Mouse (Mus musculus): Measurements from ENCODE around the gene 1810055G02Rik.

The 1810055G02Rik gene

GRCm38 (mm10) chr19:3695471-3695870 is 12.6 kb upstream of the 1810055G02Rik start:
- no peak for DNase-seq (ENCODE audit: low spot score)

DNA sequence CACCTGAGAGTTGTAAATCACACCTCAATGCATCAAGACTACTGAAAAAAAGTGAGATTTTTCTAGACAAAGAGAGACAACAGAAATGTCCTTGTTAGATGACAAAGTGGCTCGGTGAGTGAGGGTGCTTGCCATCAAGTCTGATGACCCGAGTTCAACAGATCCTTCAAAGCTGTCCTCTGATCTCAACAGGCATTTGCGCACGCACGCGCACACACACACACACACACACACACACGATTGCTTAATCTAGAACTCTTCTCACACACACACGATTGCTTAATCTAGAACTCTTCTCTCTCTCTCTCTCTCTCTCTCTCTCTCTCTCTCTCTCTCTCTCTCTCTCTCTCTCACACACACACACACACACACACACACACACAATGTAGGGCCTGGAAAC is 12.1 kb upstream of the 1810055G02Rik start:
- no peak for DNase-seq (ENCODE audit: low spot score)

GRCm38 (mm10) chr19:3698035-3698434 is 10.1 kb upstream of the 1810055G02Rik start:
- DNase-seq (ENCODE audit: low spot score) = no peak

GRCm38 (mm10) chr19:3699508-3700438 is 8.3 kb upstream of the 1810055G02Rik start:
- peak; percentile 64 for DNase-seq (ENCODE audit: low spot score)

DNA sequence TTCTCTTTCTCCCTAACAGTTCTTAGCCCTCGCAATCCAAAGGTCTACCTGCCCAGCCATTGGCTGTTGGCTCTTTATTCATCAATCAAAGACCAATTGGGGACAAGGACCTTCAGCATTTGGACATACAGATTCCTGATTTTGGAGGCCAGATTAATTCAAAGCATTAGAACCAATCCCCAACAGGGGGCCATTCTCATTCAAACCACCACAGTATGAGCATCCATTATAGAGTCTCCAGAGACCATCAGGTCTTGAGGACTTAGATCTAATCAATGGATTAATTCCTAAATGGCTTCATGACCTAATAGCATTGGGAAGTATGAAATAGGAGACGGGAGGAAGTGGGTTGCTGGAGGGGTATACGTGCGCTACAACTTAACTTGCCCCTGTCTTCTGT is 5.6 kb upstream of the 1810055G02Rik start:
- DNase-seq (ENCODE audit: low spot score) = no peak

GRCm38 (mm10) chr19:3706258-3706657 is 1.8 kb upstream of the 1810055G02Rik start:
- DNase-seq (ENCODE audit: low spot score) = no peak

DNA sequence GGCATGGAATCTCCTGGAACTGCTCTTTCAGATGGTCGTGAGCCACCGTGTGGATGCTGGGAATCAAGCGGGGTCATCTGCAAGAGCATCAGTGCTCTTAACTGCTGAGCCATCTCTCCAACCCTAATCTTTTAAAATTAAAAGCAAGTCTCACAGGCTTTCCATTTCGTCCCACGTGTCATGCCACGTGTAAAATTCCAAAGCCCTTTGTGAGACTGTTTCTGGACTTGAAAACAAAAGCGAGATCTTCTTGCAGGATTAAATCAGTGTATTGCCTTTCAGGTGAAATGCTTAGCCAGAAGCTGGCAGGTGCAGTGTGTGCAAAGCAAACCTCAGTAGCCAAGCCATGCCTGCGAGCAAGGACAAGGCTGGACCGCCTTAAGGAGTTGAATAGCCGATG is 540 bp upstream of the 1810055G02Rik start:
- DNase-seq (ENCODE audit: low spot score) = no peak

DNA sequence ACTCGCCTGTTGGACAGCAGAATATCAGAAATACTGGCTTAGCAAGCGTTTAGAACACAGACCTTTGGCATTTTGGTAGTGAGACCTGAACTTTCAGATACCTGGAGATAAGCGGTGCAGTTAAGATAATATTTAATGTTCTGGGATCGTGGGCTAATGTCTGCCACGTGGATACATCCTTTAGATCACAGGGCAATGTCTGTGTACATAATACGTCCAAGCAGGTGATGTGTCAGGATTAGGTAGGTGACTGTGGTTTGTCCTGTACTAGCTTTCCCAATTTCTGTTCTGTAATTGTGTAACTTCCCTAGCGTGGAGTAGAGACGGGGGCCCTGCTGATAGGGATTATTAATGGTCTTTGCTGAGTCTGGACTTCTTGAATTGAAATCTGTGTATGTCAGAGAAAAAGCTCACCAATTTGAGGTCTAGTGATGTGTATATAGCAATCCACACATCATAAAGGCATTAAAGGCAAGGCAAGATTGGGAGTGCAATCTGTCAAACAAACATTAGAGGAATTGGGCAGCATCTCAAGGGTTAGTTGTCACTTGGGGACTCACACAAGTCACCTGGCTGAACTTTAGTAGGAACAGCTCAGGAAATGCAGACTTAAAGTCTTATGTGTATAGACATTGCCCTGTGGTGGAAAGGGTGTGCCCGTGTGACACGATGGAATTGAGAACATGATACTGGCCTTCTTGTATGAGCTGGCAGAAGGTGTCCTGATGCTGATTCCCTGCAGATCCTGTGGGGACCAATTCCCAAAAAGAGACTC is 1.1 kb downstream of the 1810055G02Rik start:
- DNase-seq (ENCODE audit: low spot score) = no peak

GRCm38 (mm10) chr19:3710436-3710835 is 2.3 kb downstream of the 1810055G02Rik start:
- DNase-seq (ENCODE audit: low spot score) = no peak

- no peak for DNase-seq (ENCODE audit: low spot score)
Measured at GRCm38 (mm10) chr19:3714381-3714780, 6.3 kb downstream of the 1810055G02Rik start.

DNA sequence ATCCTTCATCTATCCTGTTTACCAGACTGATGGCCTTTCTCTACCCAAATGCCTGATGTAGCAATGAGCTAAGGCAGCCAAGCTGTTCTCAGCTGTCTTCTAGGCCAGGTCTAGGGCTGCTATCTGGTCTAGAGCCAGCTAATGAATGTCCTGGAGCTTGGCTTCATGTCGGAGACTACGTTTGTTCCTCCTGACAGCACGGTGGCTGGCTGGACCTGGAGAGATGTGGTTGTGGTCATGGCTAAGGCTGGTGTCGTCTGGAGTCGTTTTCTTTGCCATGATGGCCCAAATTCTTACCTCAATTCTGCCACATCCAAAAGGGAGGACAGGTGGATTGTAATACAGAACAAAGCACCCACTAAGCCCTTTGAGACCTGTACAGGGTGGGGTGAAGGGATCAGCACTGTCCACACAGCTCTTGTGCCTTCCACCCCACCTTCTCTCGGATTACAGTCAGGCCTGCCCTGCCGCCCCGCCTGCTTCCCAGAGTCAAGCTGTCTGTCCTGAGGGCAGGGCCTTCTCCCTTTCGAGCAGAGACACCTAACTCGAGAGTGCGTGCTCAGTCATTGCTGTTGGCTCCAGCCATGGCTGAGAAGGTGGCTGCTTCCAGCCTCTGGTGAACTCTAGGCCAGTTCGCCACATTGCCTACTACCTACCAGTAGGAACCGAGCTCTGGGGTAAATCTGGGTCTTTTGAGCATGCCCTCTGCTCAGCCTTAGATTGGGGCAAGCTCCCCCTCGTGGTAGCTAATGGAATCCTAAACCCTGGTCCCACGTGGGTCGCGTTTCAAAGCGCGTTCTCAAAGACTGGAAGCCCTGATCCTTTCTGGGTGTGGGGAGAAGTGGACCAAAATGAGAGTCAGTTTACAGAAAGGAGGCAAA is 10.6 kb downstream of the 1810055G02Rik start:
- DNase-seq (ENCODE audit: low spot score) = peak; percentile 55

GRCm38 (mm10) chr19:3719362-3719891 is 11.3 kb downstream of the 1810055G02Rik start:
- DNase-seq (ENCODE audit: low spot score) = peak; percentile 38

DNA sequence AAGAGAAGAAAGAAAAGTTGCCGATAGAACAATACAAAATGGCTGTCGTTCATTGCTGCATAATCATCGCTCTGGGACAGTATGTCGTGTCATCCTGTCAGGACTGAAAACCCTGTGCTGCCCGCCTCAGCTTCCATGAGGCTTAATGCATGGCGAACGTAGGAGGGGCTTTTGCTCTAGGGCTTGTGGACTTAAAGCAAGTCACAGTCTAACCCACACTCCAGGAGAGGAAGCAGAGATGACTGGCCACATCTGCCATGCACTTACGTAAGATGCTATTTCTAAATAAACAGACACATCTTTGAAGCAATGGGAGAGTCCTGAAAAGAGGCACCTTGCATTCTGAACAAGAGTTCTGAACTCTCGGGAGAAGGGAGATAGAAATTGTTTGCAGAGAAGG is 15.1 kb downstream of the 1810055G02Rik start:
- no peak for DNase-seq (ENCODE audit: low spot score)

- peak; percentile 55 for DNase-seq (ENCODE audit: low spot score)
Measured at GRCm38 (mm10) chr19:3723904-3724303, 15.8 kb downstream of the 1810055G02Rik start.

DNA sequence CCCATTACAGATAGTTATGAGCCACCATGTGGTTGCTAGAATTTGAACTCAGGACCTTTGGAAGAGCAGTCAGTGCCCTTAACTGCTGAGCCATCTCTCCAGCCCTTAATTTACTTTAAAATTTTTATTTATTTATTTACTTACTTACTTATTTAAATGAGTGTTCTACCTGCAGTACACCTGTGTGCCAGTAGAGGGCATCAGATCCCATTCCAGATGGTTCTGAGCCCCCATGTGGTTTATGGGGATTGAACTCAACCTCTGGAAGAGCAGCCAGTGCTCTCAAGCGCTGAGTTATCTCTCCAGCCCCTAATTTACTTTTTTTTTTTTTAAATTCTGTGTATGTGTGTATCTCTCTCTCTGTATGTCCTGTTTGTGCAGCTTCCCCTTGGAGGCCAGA is 16.7 kb downstream of the 1810055G02Rik start:
- DNase-seq (ENCODE audit: low spot score) = peak; percentile 69

- DNase-seq (ENCODE audit: low spot score) = no peak
Measured at GRCm38 (mm10) chr19:3728901-3729300, 20.8 kb downstream of the 1810055G02Rik start.

- no peak for DNase-seq (ENCODE audit: low spot score)
Measured at GRCm38 (mm10) chr19:3730781-3731646, 22.9 kb downstream of the 1810055G02Rik start.

DNA sequence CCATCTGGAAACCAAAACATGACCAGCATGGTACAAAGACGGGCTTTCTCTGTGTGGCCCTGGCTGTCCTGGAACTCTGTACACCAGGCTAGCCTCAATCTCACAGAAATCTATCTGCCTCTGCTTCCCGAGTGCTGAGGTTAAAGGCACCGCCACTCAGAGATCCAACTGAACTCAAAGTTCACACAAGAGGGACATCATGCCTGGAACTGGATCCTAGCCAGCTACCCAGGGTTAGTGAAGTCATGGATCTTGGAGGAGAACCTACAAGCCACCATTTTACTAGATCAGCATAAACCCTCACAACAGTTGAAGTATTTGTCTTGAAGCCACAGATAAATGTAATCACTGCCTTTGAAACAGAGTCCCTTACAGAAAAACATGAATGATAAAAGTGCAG is 27.9 kb downstream of the 1810055G02Rik start:
- no peak for DNase-seq (ENCODE audit: low spot score)

DNA sequence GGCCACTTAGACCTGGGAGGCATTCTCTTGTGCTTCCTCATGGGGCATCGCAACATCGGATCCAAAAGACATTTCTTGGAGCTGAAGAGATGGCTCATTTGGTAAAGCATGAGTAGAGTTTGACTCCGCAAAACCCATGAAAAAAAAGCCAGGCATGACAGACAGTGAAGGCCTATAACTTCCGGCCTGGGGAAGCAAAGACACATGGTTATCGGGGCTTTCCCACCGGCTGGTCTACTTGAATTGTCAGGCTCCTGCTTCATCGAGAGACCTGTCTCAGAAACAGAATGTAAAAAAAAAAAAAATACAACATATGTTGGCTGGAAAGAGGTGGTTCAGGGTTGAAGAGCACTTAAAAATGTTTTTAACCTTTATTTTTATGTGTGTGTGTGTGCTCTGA is 31.6 kb downstream of the 1810055G02Rik start:
- no peak for DNase-seq (ENCODE audit: low spot score)

- no peak for DNase-seq (ENCODE audit: low spot score)
Measured at GRCm38 (mm10) chr19:3742716-3743115, 34.6 kb downstream of the 1810055G02Rik start.

GRCm38 (mm10) chr19:3743362-3743761 is 35.3 kb downstream of the 1810055G02Rik start:
- DNase-seq (ENCODE audit: low spot score) = no peak

All from c-Kit-positive CD71-positive TER-119-positive erythroid progenitor cells, embryonic 14.5 days (primary cell).